Mouse (Mus musculus): Measurements from ENCODE around the gene Gm13420. TPM values are rescaled to one million over a fixed set of nuclear protein-coding genes. Genes with fewer than 3 reads are reported as not detected.

Gm13420 gene
- total and polyA plus RNA-seq, 2 experiments from 2014 or later, result 0.18 to 0.86 TPM

- H3K9ac ChIP-seq, result no peak overlapping the region
- ATAC-seq, result no peak
- H3K27me3 ChIP-seq (ENCODE audit: insufficient read depth, low read length), result peaks cover 20% of the 10 kb centered on the region; the same call in 1 of the 2 replicates
- H3K4me1 ChIP-seq (ENCODE audit: insufficient read depth), result no peaks in the 10 kb centered on the region
- H3K27ac ChIP-seq (ENCODE audit: low read depth, low read length), result no peak overlapping the region
- no peak overlapping the region for H3K4me2 ChIP-seq (ENCODE audit: low read depth)
- no peaks in the 10 kb centered on the region for H3K9me3 ChIP-seq (ENCODE audit: low read length)
- H3K4me3 ChIP-seq (ENCODE audit: low read depth, low read length), result no peak overlapping the region
- TF ChIP-seq CTCF (IDR thresholded peaks at IDR 0.05; ENCODE audit: low read depth), result no peak
- 82% methylated on average over 5 of the region's 5 CpGs for WGBS
- no peak for DNase-seq
- H3K36me3 ChIP-seq (ENCODE audit: insufficient read depth), result no peaks in the 10 kb centered on the region
Measured at GRCm38 (mm10) chr2:29752397-29752796, 912 bp upstream of the Gm13420 start.

GRCm38 (mm10) chr2:29748499-29748898 is 3.0 kb downstream of the Gm13420 start:
- no peak overlapping the region for H3K4me3 ChIP-seq (ENCODE audit: low read depth, low read length)
- DNase-seq, result no peak
- ATAC-seq, result no peak
- no peaks in the 10 kb centered on the region for H3K4me1 ChIP-seq (ENCODE audit: insufficient read depth)
- H3K27ac ChIP-seq (ENCODE audit: low read depth, low read length), result no peak overlapping the region
- WGBS, result 79% methylated on average over 4 of the region's 4 CpGs
- H3K36me3 ChIP-seq (ENCODE audit: insufficient read depth), result no peaks in the 10 kb centered on the region
- no peaks in the 10 kb centered on the region for H3K9me3 ChIP-seq (ENCODE audit: low read length)
- no peak for TF ChIP-seq CTCF (IDR thresholded peaks at IDR 0.05; ENCODE audit: low read depth)
- H3K27me3 ChIP-seq (ENCODE audit: insufficient read depth, low read length), result peaks cover 23% of the 10 kb centered on the region; the same call in 1 of the 2 replicates
- H3K9ac ChIP-seq, result no peak overlapping the region
- H3K4me2 ChIP-seq (ENCODE audit: low read depth), result no peak overlapping the region

GRCm38 (mm10) chr2:29747852-29748251 is 3.6 kb downstream of the Gm13420 start:
- ATAC-seq, result no peak; the same call in 1 of the 2 replicates
- H3K4me1 ChIP-seq (ENCODE audit: insufficient read depth), result no peaks in the 10 kb centered on the region
- peak; percentile 21 for DNase-seq
- H3K9me3 ChIP-seq (ENCODE audit: low read length), result no peaks in the 10 kb centered on the region
- H3K36me3 ChIP-seq (ENCODE audit: insufficient read depth), result no peaks in the 10 kb centered on the region
- no peak overlapping the region for H3K4me3 ChIP-seq (ENCODE audit: low read depth, low read length)
- TF ChIP-seq CTCF (IDR thresholded peaks at IDR 0.05; ENCODE audit: low read depth), result peak; percentile 59
- no peak overlapping the region for H3K27ac ChIP-seq (ENCODE audit: low read depth, low read length)
- no peak overlapping the region for H3K9ac ChIP-seq
- H3K27me3 ChIP-seq (ENCODE audit: insufficient read depth, low read length), result peaks cover 23% of the 10 kb centered on the region; the same call in 1 of the 2 replicates
- H3K4me2 ChIP-seq (ENCODE audit: low read depth), result 0 out of 2 replicates have a peak overlapping the region, but pooled peaks have one; percentile 71
- 64% methylated on average over 5 of the region's 5 CpGs for WGBS

- Histone ChIP-seq H3K4me1 (ENCODE audit: insufficient read depth) (no peaks in the 10 kb centered on the region), H3K4me3 (ENCODE audit: low read depth, low read length) (peak overlapping the region; percentile 35), H3K9me3 (ENCODE audit: low read length) (no peaks in the 10 kb centered on the region), H3K9ac (peak overlapping the region; percentile 56), H3K4me2 (ENCODE audit: low read depth) (peak overlapping the region; percentile 71), H3K27me3 (ENCODE audit: insufficient read depth, low read length) (peaks cover 21% of the 10 kb centered on the region; the same call in 1 of the 2 replicates), H3K36me3 (ENCODE audit: insufficient read depth) (no peaks in the 10 kb centered on the region), H3K27ac (ENCODE audit: low read depth, low read length) (no peak overlapping the region)
- DNase-seq (peak; percentile 25), ATAC-seq (peak; percentile 59)
- 8% methylated on average over 40 of the region's 50 CpGs for WGBS
- TF ChIP-seq CTCF (IDR thresholded peaks at IDR 0.05; ENCODE audit: low read depth), result no peak
Measured at GRCm38 (mm10) chr2:29747188-29747782, 4.2 kb downstream of the Gm13420 start.

GRCm38 (mm10) chr2:29744256-29744655 is 7.2 kb downstream of the Gm13420 start:
- DNase-seq, result no peak

GRCm38 (mm10) chr2:29741207-29741606 is 10.3 kb downstream of the Gm13420 start:
- no peak overlapping the region for H3K9ac ChIP-seq
- no peaks in the 10 kb centered on the region for H3K9me3 ChIP-seq (ENCODE audit: low read length)
- no peak overlapping the region for H3K27ac ChIP-seq (ENCODE audit: low read depth, low read length)
- no peak for TF ChIP-seq CTCF (IDR thresholded peaks at IDR 0.05; ENCODE audit: low read depth)
- peaks cover 40% of the 10 kb centered on the region for H3K36me3 ChIP-seq (ENCODE audit: insufficient read depth)
- no peaks in the 10 kb centered on the region; the same call in 1 of the 2 replicates for H3K27me3 ChIP-seq (ENCODE audit: insufficient read depth, low read length)
- no peaks in the 10 kb centered on the region for H3K4me1 ChIP-seq (ENCODE audit: insufficient read depth)
- no peak overlapping the region for H3K4me3 ChIP-seq (ENCODE audit: low read depth, low read length)
- 96% methylated on average over 6 of the region's 6 CpGs for WGBS
- no peak for ATAC-seq
- DNase-seq, result no peak
- no peak overlapping the region for H3K4me2 ChIP-seq (ENCODE audit: low read depth)

More at GRCm38 (mm10) chr2:29744256-29744655, 7.2 kb downstream of the Gm13420 start:
- no peaks in the 10 kb centered on the region for H3K9me3 ChIP-seq (ENCODE audit: low read length)
- H3K4me2 ChIP-seq (ENCODE audit: low read depth), result no peak overlapping the region
- no peak for ATAC-seq
- 91% methylated on average over 6 of the region's 6 CpGs for WGBS
- no peak overlapping the region for H3K9ac ChIP-seq
- H3K4me3 ChIP-seq (ENCODE audit: low read depth, low read length), result no peak overlapping the region
- no peak overlapping the region for H3K27ac ChIP-seq (ENCODE audit: low read depth, low read length)
- peaks cover 9% of the 10 kb centered on the region; the same call in 1 of the 2 replicates for H3K36me3 ChIP-seq (ENCODE audit: insufficient read depth)
- H3K27me3 ChIP-seq (ENCODE audit: insufficient read depth, low read length), result peaks cover 8% of the 10 kb centered on the region; the same call in 1 of the 2 replicates
- H3K4me1 ChIP-seq (ENCODE audit: insufficient read depth), result no peaks in the 10 kb centered on the region
- TF ChIP-seq CTCF (IDR thresholded peaks at IDR 0.05; ENCODE audit: low read depth), result no peak

- no peaks in the 10 kb centered on the region for H3K27me3 ChIP-seq (ENCODE audit: insufficient read depth, low read length)
- H3K27ac ChIP-seq (ENCODE audit: low read depth, low read length), result no peak overlapping the region
- WGBS, result 80% methylated on average over 5 of the region's 5 CpGs
Measured at GRCm38 (mm10) chr2:29739368-29739767, 12.1 kb downstream of the Gm13420 start.

More at GRCm38 (mm10) chr2:29739368-29739767, 12.1 kb downstream of the Gm13420 start:
- Histone ChIP-seq H3K9ac (no peak overlapping the region), H3K36me3 (ENCODE audit: insufficient read depth) (peaks cover 58% of the 10 kb centered on the region), H3K4me1 (ENCODE audit: insufficient read depth) (no peaks in the 10 kb centered on the region), H3K4me2 (ENCODE audit: low read depth) (no peak overlapping the region), H3K4me3 (ENCODE audit: low read depth, low read length) (no peak overlapping the region), H3K9me3 (ENCODE audit: low read length) (no peaks in the 10 kb centered on the region)
- DNase-seq (no peak), ATAC-seq (0 out of 2 replicates have a peak, but pooled peaks have one; percentile 12)
- peak; percentile 25; the same call in 1 of the 2 replicates for TF ChIP-seq CTCF (IDR thresholded peaks at IDR 0.05; ENCODE audit: low read depth)

Data from forebrain, postnatal 0 days (tissue).